Mouse (Mus musculus): ENCODE measurements around the gene Slc6a12.

GRCm38 (mm10) chr6:121299317-121299716 lies 43.6 kb upstream of the Slc6a12 start:
- no peak for TF ChIP-seq EP300 (IDR thresholded peaks at IDR 0.05; ENCODE audit: low read depth)
- no peak for TF ChIP-seq CTCF (IDR thresholded peaks at IDR 0.05; ENCODE audit: low read depth)
